In the genomic region with DNA sequence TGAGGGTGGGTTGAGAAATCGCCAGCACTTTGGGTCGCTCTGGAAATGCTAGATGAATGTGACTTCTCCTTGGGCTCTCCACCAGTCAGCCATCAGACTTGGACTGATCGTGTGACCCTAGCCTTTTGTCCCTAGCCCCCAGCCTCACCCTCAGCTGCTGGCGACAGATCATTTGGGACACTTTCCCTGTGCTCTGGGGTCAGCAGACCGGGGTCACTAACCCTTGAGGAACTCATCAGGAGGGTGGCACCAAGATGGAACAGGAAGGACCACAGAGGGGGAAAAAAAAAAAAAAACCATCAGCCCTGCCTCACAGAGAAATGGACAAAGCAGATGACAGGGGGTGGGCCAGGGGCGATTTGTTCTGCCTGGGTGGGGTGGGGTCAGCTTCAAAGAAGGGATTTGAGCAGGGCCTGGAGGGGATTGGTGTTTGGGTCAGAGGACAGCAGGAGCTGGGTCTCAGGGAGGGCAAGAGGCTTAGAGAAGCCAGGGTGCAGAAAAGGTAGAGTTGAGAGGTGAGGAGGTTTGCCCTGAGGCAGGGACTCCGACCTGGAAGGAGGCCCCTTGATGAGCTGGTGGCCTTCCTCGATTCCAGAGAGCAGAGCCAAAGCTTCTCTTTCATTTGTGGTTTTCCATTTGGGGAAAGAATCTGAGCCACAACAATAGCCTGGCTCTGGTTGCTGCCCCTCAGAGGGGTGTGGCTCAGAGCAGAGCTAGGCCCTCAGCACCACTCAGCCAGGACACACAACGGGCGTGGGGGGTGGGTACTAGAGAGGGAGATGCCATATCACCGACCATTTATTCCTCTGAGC, we compare ENCODE assay signal across 12 mouse cellular contexts. TPM values are rescaled to one million over a fixed set of nuclear protein-coding genes. Genes with fewer than 3 reads are reported as not detected.
DNase-seq lines count a peak whose midpoint lies in the region; ATAC-seq lines count a peak whose summit lies in the region.
"Had no signal": no experiment of that assay in that cellular context is flagged by ENCODE, and none has a peak within 500 bp of the region (broad histone marks: within the 10 kb centered on the region; RNA-seq: fewer than 3 reads in every experiment).

No protein-coding gene starts in this region.

- peaks cover 18% of the 10 kb centered on the region for H3K27me3 ChIP-seq in forebrain, embryonic 11.5 days (ENCODE audit: control insufficient read depth, insufficient read depth, low read length)
- peaks cover 30% of the 10 kb centered on the region for H3K27me3 ChIP-seq in forebrain, embryonic 14.5 days (replicated peaks; ENCODE audit: control insufficient read depth, insufficient read depth, low read length)
- peaks cover 16% of the 10 kb centered on the region for H3K27me3 ChIP-seq in kidney, embryonic 16.5 days (ENCODE audit: insufficient read depth, low read length)
- H3K27me3 ChIP-seq in limb, embryonic 12.5 days = peaks cover 31% of the 10 kb centered on the region

- H3K4me2 ChIP-seq in forebrain, embryonic 11.5 days (ENCODE audit: low read depth, low read length, severe bottlenecking) = no peak overlapping the region
- no peak overlapping the region for H3K4me2 ChIP-seq in forebrain, embryonic 14.5 days (ENCODE audit: low read length)
- H3K4me2 ChIP-seq in kidney, embryonic 16.5 days (replicated peaks; ENCODE audit: low read depth, low read length) = no peak overlapping the region
- no peak overlapping the region for H3K4me2 ChIP-seq in limb, embryonic 12.5 days
- H3K4me2 ChIP-seq: liver, embryonic 13.5 days had no signal

- no peak for ATAC-seq in forebrain, embryonic 11.5 days (replicated peaks; ENCODE audit: low FRiP score)
- no peak for ATAC-seq in forebrain, embryonic 14.5 days
- no peak for ATAC-seq in kidney, embryonic 16.5 days (ENCODE audit: low FRiP score, low TSS enrichment)
- ATAC-seq in limb, embryonic 12.5 days (ENCODE audit: insufficient number of reproducible peaks, insufficient read depth, low FRiP score, low TSS enrichment, low read depth) = no peak
- ATAC-seq: inflammation-experienced regulatory T-cells, adult 6 months had no signal

- no peak for DNase-seq in forebrain, embryonic 11.5 days (ENCODE audit: low spot score)
- no peak for DNase-seq in forebrain, embryonic 14.5 days (ENCODE audit: low spot score)
- no peak for DNase-seq in kidney, postnatal 14 days
- no peak for DNase-seq in T-cell, adult 2 months (ENCODE audit: low spot score)
- no peak for DNase-seq in urinary bladder, postnatal 14 days (ENCODE audit: low spot score)
- DNase-seq: adrenal gland, postnatal 10 days; cerebellum, adult 2 months; liver, embryonic 13.5 days had no signal

- peaks cover 34% of the 10 kb centered on the region for H3K4me1 ChIP-seq in forebrain, embryonic 11.5 days (replicated peaks; ENCODE audit: control insufficient read depth, insufficient read depth, low read length)
- H3K4me1 ChIP-seq in forebrain, embryonic 14.5 days (ENCODE audit: control insufficient read depth, insufficient read depth, low read length) = peaks cover 3% of the 10 kb centered on the region
- H3K4me1 ChIP-seq in kidney, embryonic 16.5 days (ENCODE audit: insufficient read depth, low read length) = peaks cover 34% of the 10 kb centered on the region
- peaks cover 5% of the 10 kb centered on the region for H3K4me1 ChIP-seq in brown adipose tissue, adult 24 weeks (ENCODE audit: control insufficient read depth, insufficient read depth, insufficient read length, low read length)
- H3K4me1 ChIP-seq in limb, embryonic 12.5 days (replicated peaks) = peaks cover 39% of the 10 kb centered on the region

- no peak overlapping the region for H3K4me3 ChIP-seq in forebrain, embryonic 11.5 days (ENCODE audit: low read depth, low read length)
- no peak overlapping the region for H3K4me3 ChIP-seq in forebrain, embryonic 14.5 days (ENCODE audit: low read depth, low read length)
- H3K4me3 ChIP-seq in kidney, embryonic 16.5 days (ENCODE audit: low read length) = no peak overlapping the region
- H3K4me3 ChIP-seq in brown adipose tissue, adult 24 weeks (ENCODE audit: insufficient read depth, low read depth, low read length) = no peak overlapping the region
- H3K4me3 ChIP-seq in limb, embryonic 12.5 days (replicated peaks) = no peak overlapping the region
- H3K4me3 ChIP-seq: liver, embryonic 13.5 days had no signal

- H3K9ac ChIP-seq in forebrain, embryonic 11.5 days (ENCODE audit: low read length) = peak overlapping the region; percentile 13; the same call in 1 of the 2 replicates
- H3K9ac ChIP-seq in forebrain, embryonic 14.5 days (ENCODE audit: low read length) = no peak overlapping the region
- H3K9ac ChIP-seq in kidney, embryonic 16.5 days (replicated peaks; ENCODE audit: low read length) = no peak overlapping the region; the same call in 1 of the 2 replicates
- H3K9ac ChIP-seq in limb, embryonic 12.5 days (replicated peaks) = no peak overlapping the region
- H3K9ac ChIP-seq: liver, embryonic 13.5 days had no signal

- 7% methylated on average over 11 of the region's 11 CpGs for WGBS in forebrain, embryonic 11.5 days
- 8% methylated on average over 11 of the region's 11 CpGs for WGBS in forebrain, embryonic 14.5 days
- WGBS in kidney, embryonic 16.5 days = 32% methylated on average over 11 of the region's 11 CpGs
- 15% methylated on average over 11 of the region's 11 CpGs for WGBS in limb, embryonic 12.5 days

- H3K27ac ChIP-seq in forebrain, embryonic 11.5 days (ENCODE audit: low read depth, low read length) = no peak overlapping the region; the same call in 1 of the 2 replicates
- no peak overlapping the region for H3K27ac ChIP-seq in forebrain, embryonic 14.5 days (ENCODE audit: low read depth, low read length)
- H3K27ac ChIP-seq in kidney, embryonic 16.5 days (ENCODE audit: low read length) = peak overlapping the region; percentile 41
- H3K27ac ChIP-seq in brown adipose tissue, adult 24 weeks (replicated peaks; ENCODE audit: low read depth, low read length) = peak overlapping the region; percentile 87
- 0 out of 2 replicates have a peak overlapping the region, but pooled peaks have one; percentile 56 for H3K27ac ChIP-seq in limb, embryonic 12.5 days
- H3K27ac ChIP-seq: liver, embryonic 13.5 days had no signal

- no peaks in the 10 kb centered on the region for H3K9me3 ChIP-seq in forebrain, embryonic 11.5 days (ENCODE audit: control insufficient read depth, low read length)
- H3K9me3 ChIP-seq in forebrain, embryonic 14.5 days (replicated peaks; ENCODE audit: control insufficient read depth, low read length) = no peaks in the 10 kb centered on the region
- H3K9me3 ChIP-seq in kidney, embryonic 16.5 days (ENCODE audit: low read length) = no peaks in the 10 kb centered on the region
- H3K9me3 ChIP-seq in limb, embryonic 12.5 days = no peaks in the 10 kb centered on the region
- H3K9me3 ChIP-seq: liver, embryonic 13.5 days had no signal

- H3K36me3 ChIP-seq in forebrain, embryonic 11.5 days (ENCODE audit: control insufficient read depth, insufficient read depth, low read length) = no peaks in the 10 kb centered on the region
- no peaks in the 10 kb centered on the region for H3K36me3 ChIP-seq in forebrain, embryonic 14.5 days (ENCODE audit: control insufficient read depth, insufficient read depth, low read length)
- H3K36me3 ChIP-seq in kidney, embryonic 16.5 days (ENCODE audit: insufficient read depth, low read length) = no peaks in the 10 kb centered on the region
- no peaks in the 10 kb centered on the region for H3K36me3 ChIP-seq in limb, embryonic 12.5 days
- H3K36me3 ChIP-seq: liver, embryonic 13.5 days had no signal

RNA-seq across cellular contexts. Expression of a gene that starts 3.5 kb away (rescaled TPM):
- polyA plus RNA-seq in forebrain, embryonic 11.5 days (2014; fragmentation: Nextera tagmentation; extraction: Ambion mirVana) = 4.8 and 5.2 TPM in 2 replicates
- polyA plus RNA-seq in forebrain, embryonic 14.5 days (2014; fragmentation: Nextera tagmentation; extraction: Ambion mirVana) = 10.1 and 11.6 TPM in 2 replicates
- polyA plus RNA-seq in kidney, embryonic 16.5 days (2015; fragmentation: Nextera tagmentation; extraction: Ambion mirVana) = 12.2 and 12.8 TPM in 2 replicates
- 2.5 and 2.8 TPM in 2 replicates for polyA plus RNA-seq in brown adipose tissue, adult 24 weeks (2012; ENCODE audit: insufficient read depth, insufficient read length, missing spikeins)
- polyA plus RNA-seq in limb, embryonic 12.5 days (2016; fragmentation: Nextera tagmentation; extraction: Ambion mirVana) = 4.2 and 5.9 TPM in 2 replicates
- polyA plus RNA-seq: inflammation-experienced regulatory T-cells, adult 6 months had no signal

RNA-seq across cellular contexts. Expression of a gene that starts 10.7 kb away (rescaled TPM):
- 0.63 TPM in 1 of 2 replicates, not detected in the other for polyA plus RNA-seq in forebrain, embryonic 11.5 days (2014; fragmentation: Nextera tagmentation; extraction: Ambion mirVana)
- polyA plus RNA-seq in forebrain, embryonic 14.5 days (2014; fragmentation: Nextera tagmentation; extraction: Ambion mirVana) = not detected in 2 replicates
- polyA plus RNA-seq in kidney, embryonic 16.5 days (2015; fragmentation: Nextera tagmentation; extraction: Ambion mirVana) = not detected in 2 replicates
- not detected in 2 replicates for polyA plus RNA-seq in brown adipose tissue, adult 24 weeks (2012; ENCODE audit: insufficient read depth, insufficient read length, missing spikeins)
- polyA plus RNA-seq in limb, embryonic 12.5 days (2016; fragmentation: Nextera tagmentation; extraction: Ambion mirVana) = not detected in 2 replicates
- polyA plus RNA-seq: inflammation-experienced regulatory T-cells, adult 6 months; liver, embryonic 13.5 days had no signal

RNA-seq across cellular contexts. Expression of a gene that starts 12.0 kb away (rescaled TPM):
- polyA plus RNA-seq in forebrain, embryonic 11.5 days (2014; fragmentation: Nextera tagmentation; extraction: Ambion mirVana) = 17.8 and 18.0 TPM in 2 replicates
- 14.4 and 15.8 TPM in 2 replicates for polyA plus RNA-seq in forebrain, embryonic 14.5 days (2014; fragmentation: Nextera tagmentation; extraction: Ambion mirVana)
- 15.0 and 15.8 TPM in 2 replicates for polyA plus RNA-seq in kidney, embryonic 16.5 days (2015; fragmentation: Nextera tagmentation; extraction: Ambion mirVana)
- 2.8 and 3.1 TPM in 2 replicates for polyA plus RNA-seq in brown adipose tissue, adult 24 weeks (2012; ENCODE audit: insufficient read depth, insufficient read length, missing spikeins)
- 17.5 and 19.2 TPM in 2 replicates for polyA plus RNA-seq in limb, embryonic 12.5 days (2016; fragmentation: Nextera tagmentation; extraction: Ambion mirVana)

RNA-seq across cellular contexts. Expression of a gene that starts 13.9 kb away (rescaled TPM):
- polyA plus RNA-seq in forebrain, embryonic 11.5 days (2014; fragmentation: Nextera tagmentation; extraction: Ambion mirVana) = 0.64 and 0.77 TPM in 2 replicates
- polyA plus RNA-seq in forebrain, embryonic 14.5 days (2014; fragmentation: Nextera tagmentation; extraction: Ambion mirVana) = 0.17 TPM in 1 of 2 replicates, not detected in the other
- 0.62 and 0.67 TPM in 2 replicates for polyA plus RNA-seq in kidney, embryonic 16.5 days (2015; fragmentation: Nextera tagmentation; extraction: Ambion mirVana)
- not detected in 2 replicates for polyA plus RNA-seq in brown adipose tissue, adult 24 weeks (2012; ENCODE audit: insufficient read depth, insufficient read length, missing spikeins)
- 0.78 and 0.96 TPM in 2 replicates for polyA plus RNA-seq in limb, embryonic 12.5 days (2016; fragmentation: Nextera tagmentation; extraction: Ambion mirVana)

RNA-seq across cellular contexts. Expression of a gene that starts 19.2 kb away (rescaled TPM):
- 0.24 and 0.45 TPM in 2 replicates for polyA plus RNA-seq in forebrain, embryonic 11.5 days (2014; fragmentation: Nextera tagmentation; extraction: Ambion mirVana)
- polyA plus RNA-seq in forebrain, embryonic 14.5 days (2014; fragmentation: Nextera tagmentation; extraction: Ambion mirVana) = 0.36 TPM in 1 of 2 replicates, not detected in the other
- polyA plus RNA-seq in kidney, embryonic 16.5 days (2015; fragmentation: Nextera tagmentation; extraction: Ambion mirVana) = 9.6 and 10.9 TPM in 2 replicates
- 0.63 TPM in 1 of 2 replicates, not detected in the other for polyA plus RNA-seq in brown adipose tissue, adult 24 weeks (2012; ENCODE audit: insufficient read depth, insufficient read length, missing spikeins)
- 1.7 and 2.0 TPM in 2 replicates for polyA plus RNA-seq in limb, embryonic 12.5 days (2016; fragmentation: Nextera tagmentation; extraction: Ambion mirVana)
- polyA plus RNA-seq: inflammation-experienced regulatory T-cells, adult 6 months had no signal

Comparison
In these comparisons a context has a peak if more than half of its experiments do, and no peak if none do; other contexts are left out.
1. H3K27ac ChIP-seq: peak in kidney, embryonic 16.5 days (single experiment), brown adipose tissue, adult 24 weeks (single experiment) and limb, embryonic 12.5 days (single experiment); none in forebrain, embryonic 11.5 days (single experiment) and forebrain, embryonic 14.5 days (single experiment).